Mouse (Mus musculus) embryonic fibroblast, embryonic 13.5 days (primary cell): Measurements from ENCODE around the gene Ddx54. TPM values are rescaled to one million over a fixed set of nuclear protein-coding genes. Genes with fewer than 3 reads are reported as not detected.
A peak's percentile ranks its signal among the peaks of the same experiment; 100 is the strongest.

Experiments
- H3K27ac ChIP-seq: 2 replicates; pipeline ENCODE4 v1.5.1; 2012; ENCODE audit warnings: low read length, control low read depth, inconsistent platforms; ENCODE audit not compliant: insufficient read depth
- H3K4me1 ChIP-seq: 2 replicates; pipeline ENCODE4 v1.6.1; 2011; ENCODE audit warnings: low read length; ENCODE audit not compliant: control insufficient read depth, insufficient read depth
- H3K4me3 ChIP-seq: 2 replicates; pipeline ENCODE4 v1.5.1; 2011; ENCODE audit warnings: mild to moderate bottlenecking, control low read depth, low read length; ENCODE audit not compliant: insufficient read depth
- CTCF ChIP-seq: IDR thresholded peaks from 2 replicates; pipeline ENCODE4 v1.5.1; 2011; ENCODE audit warnings: mild to moderate bottlenecking, control low read depth, low read length, moderate library complexity, borderline replicate concordance; ENCODE audit not compliant: insufficient read depth
- POLR2A ChIP-seq: IDR thresholded peaks from 2 replicates; pipeline ENCODE4 v1.6.1; 2011; ENCODE audit warnings: low read depth, mild to moderate bottlenecking, control low read depth, low read length, moderate library complexity
- polyA plus RNA-seq: library from polyadenylated mRNA; stranded (reverse); fragments of >200 nt; gene quantifications from 2 replicates; pipeline ENCODE4 v1.2.4, GENCODE M21; 2011; ENCODE audit warnings: low read depth; ENCODE audit not compliant: missing spikeins, insufficient read length

The Ddx54 gene
- polyA plus RNA-seq, 1 experiment: 39.3 TPM

GRCm38 (mm10) chr5:120634860-120635259 lies 22.3 kb downstream of the Ddx54 start:
- H3K27ac ChIP-seq: no peak overlapping the region
- TF ChIP-seq CTCF (no peak), POLR2A (no peak)
- no peaks in the 10 kb centered on the region for H3K4me1 ChIP-seq
- H3K4me3 ChIP-seq: no peak overlapping the region

- TF ChIP-seq POLR2A: no peak
- TF ChIP-seq CTCF: no peak
- H3K4me1 ChIP-seq: no peaks in the 10 kb centered on the region
- H3K4me3 ChIP-seq: no peak overlapping the region
- H3K27ac ChIP-seq: no peak overlapping the region
Measured at GRCm38 (mm10) chr5:120635633-120636032, 23.1 kb downstream of the Ddx54 start.

GRCm38 (mm10) chr5:120640094-120640493 lies 27.6 kb downstream of the Ddx54 start:
- no peak overlapping the region for H3K27ac ChIP-seq
- no peak overlapping the region for H3K4me3 ChIP-seq
- H3K4me1 ChIP-seq: no peaks in the 10 kb centered on the region
- TF ChIP-seq CTCF: no peak
- TF ChIP-seq POLR2A: no peak

GRCm38 (mm10) chr5:120643365-120644085 lies 31.0 kb downstream of the Ddx54 start:
- Histone ChIP-seq H3K4me3 (no peak overlapping the region), H3K27ac (no peak overlapping the region), H3K4me1 (no peaks in the 10 kb centered on the region)
- TF ChIP-seq POLR2A (no peak), CTCF (no peak)

- Histone ChIP-seq H3K27ac (no peak overlapping the region), H3K4me1 (no peaks in the 10 kb centered on the region), H3K4me3 (no peak overlapping the region)
- TF ChIP-seq POLR2A (no peak), CTCF (no peak)
Measured at GRCm38 (mm10) chr5:120644227-120644626, 31.7 kb downstream of the Ddx54 start.

GRCm38 (mm10) chr5:120645851-120646250 lies 33.3 kb downstream of the Ddx54 start:
- TF ChIP-seq POLR2A (no peak), CTCF (no peak)
- H3K4me1 ChIP-seq: no peaks in the 10 kb centered on the region
- no peak overlapping the region for H3K4me3 ChIP-seq
- no peak overlapping the region for H3K27ac ChIP-seq

GRCm38 (mm10) chr5:120647361-120647760 lies 34.8 kb downstream of the Ddx54 start:
- Histone ChIP-seq H3K4me3 (no peak overlapping the region), H3K27ac (no peak overlapping the region), H3K4me1 (no peaks in the 10 kb centered on the region)
- no peak for TF ChIP-seq CTCF
- TF ChIP-seq POLR2A: no peak

GRCm38 (mm10) chr5:120647814-120648491 lies 35.4 kb downstream of the Ddx54 start:
- no peak overlapping the region for H3K4me3 ChIP-seq
- TF ChIP-seq POLR2A: no peak
- TF ChIP-seq CTCF: no peak
- H3K4me1 ChIP-seq: no peaks in the 10 kb centered on the region
- H3K27ac ChIP-seq: no peak overlapping the region

GRCm38 (mm10) chr5:120648569-120649373 lies 36.2 kb downstream of the Ddx54 start, which contains the start of gene Rasal1:
TSS of gene Rasal1 (plus strand) at chr5:120648812.
- TF ChIP-seq CTCF (0 out of 2 replicates have a peak, but pooled peaks have one; percentile 27), POLR2A (no peak)
- peak within 1 kb of the TSS; percentile 7; the same call in 1 of the 2 replicates for H3K4me3 ChIP-seq
- no peaks in the 10 kb centered on the region for H3K4me1 ChIP-seq
- H3K27ac ChIP-seq: no peak within 1 kb of the TSS
